Mouse (Mus musculus) R1 (cell line): Measurements from ENCODE around the gene Clec2e.

Experiments
- DNase-seq: peaks from one replicate; pipeline ENCODE4 v3.0.0-alpha.2; 2018; ENCODE audit warnings: low read depth, low spot score

Clec2e gene

DNA sequence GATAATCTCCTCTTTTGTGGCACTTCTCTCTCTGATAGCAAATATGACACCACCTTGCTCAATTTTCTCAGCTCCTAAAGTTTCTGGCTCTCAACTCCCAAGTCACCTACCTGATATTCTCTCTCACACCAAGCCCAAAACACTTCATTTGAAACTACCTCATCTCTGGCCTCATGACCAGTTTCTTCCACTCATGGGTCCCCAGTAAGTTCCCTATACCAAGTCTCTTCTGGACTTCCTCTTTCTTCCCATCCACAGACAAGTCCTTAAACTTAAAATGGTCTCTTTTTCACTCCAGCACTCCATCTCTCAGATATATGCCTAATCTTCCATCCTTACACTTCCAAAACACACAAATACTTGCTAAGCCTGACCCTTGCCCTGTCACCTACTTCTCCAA is 42.7 kb downstream of the Clec2e start:
- DNase-seq: no peak

DNA sequence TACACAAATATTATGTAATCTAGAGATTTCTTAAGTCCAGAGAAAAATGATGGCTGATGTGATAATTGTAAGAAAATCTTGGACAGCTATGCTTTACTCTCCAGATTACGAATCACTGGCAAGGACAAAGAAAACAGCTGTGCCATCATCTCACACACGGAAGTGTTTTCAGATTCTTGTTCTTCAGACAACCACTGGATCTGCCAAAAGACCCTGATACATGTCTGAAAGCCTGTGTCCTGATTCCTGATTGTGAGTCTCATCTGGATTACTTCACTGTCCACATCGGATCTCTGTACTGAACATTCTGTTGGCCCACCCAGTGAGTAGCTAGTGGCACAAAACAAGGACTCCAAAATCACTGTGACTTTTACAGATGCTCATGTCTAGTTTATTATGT is 44.5 kb downstream of the Clec2e start:
- no peak for DNase-seq

DNA sequence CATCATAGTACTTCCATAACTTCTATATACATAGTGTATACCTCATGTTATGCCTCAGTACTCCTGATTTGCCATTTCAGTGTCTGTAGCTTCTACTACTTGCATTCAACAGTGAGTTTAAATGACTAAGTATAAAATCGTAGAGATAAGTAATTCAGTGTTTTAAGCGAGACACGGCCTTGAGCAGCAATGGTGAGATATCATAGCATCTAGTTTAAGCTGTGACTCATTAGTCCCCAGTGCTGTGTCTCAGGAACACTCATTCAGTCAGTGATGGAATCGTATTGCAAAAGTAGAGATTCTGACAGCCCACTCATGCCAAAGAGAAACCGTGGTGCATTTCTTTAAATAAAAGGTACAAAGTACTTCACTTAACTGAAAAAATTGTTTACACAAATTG is 49.0 kb downstream of the Clec2e start:
- DNase-seq: no peak

DNA sequence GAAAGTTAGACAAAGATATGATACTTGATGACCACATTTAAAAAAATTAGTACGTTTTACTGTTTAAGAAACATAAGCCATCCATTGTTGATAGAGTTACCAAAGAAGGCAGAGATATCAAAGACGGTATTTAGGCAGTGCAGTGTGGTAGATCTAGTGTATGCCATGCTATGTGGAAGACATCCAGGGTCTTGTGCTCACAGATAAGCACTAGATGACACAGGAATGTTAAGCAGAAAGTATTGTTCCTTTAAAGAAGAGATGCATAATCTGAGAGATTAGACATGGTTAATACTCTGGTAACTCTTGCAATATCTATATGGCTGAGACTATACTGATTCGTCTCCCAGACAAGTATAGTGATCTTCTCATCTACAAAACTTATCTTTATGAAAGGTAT is 49.6 kb downstream of the Clec2e start:
- DNase-seq: no peak

DNA sequence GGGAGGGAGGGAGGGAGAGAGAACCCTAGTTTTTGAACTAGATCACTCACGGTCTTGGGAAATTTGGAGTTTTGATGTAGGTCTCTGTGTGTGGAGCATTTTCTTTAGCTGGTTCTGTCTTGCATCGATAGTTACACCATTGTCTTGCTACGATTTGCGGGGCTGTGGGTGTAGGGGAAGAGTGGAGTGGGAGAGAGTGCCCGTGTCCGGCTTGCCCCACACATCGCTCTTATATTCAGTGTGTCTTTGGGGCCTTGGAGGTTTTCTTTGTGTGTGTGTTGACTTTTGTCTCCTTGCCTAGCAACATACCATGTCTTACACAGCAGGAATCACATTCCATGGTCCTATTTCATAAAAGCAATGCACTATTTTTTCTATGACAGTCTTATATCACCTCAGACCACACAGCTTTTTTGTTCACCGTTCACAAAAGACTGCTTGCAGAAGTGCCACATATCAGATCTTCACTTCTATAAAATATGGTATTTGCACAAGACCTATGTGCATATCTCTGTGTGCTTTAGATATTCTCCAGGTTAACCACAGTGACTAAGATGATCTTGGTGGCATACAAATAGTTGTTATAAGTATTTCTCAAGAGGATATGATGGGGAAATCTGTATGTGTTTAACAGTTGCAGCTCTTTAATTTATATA is 51.0 kb downstream of the Clec2e start:
- DNase-seq: no peak

DNA sequence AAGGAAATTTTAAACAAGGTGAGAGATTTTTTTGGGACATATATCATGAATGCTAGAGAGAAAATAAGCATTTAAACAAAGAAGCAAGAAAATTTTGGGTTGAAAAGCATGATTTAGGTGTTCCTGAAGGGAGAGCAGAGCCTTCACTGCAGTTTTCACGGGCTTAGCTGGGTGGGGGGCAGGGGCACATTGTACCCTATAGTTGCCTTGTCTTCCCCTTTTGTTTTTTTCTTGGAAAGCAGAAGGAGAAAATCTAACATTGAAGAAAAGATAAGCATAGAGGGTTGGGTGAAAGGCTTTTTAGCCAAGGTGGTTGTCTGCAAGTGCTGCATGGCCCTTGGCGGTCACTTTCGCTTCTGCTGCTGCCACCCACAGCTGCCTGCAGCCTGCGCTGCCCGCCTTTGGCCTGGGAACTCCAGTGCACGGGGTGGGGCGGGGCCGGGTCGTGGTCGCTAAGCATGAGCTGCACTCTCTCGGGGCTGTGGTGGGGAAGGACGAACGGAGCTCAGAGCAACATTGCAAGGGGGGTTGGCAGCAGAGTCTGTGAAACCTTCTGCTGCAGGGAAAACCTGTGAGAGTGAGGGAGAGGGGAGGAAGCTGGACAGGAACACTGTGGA is 51.7 kb downstream of the Clec2e start:
- no peak for DNase-seq

DNA sequence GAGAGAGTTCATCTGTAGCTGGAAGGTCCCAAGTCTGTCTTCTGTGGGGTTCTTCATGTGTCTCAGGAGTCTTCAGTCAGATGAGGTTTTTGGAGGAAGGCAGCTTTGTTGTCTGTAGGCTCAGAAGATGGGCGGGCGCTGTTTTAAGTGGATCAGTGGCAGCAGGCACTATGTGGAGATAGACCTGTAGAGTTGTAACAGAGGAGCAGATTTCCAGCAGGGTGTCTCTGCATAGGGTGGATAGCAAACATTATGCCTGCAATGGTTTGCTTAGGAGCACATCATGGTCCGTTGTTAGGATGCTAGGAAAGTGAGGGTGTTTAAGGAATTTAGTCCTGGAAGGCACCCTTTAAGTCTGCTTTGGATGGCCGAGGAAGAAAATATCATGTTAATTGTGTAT is 52.3 kb downstream of the Clec2e start:
- DNase-seq: no peak

DNA sequence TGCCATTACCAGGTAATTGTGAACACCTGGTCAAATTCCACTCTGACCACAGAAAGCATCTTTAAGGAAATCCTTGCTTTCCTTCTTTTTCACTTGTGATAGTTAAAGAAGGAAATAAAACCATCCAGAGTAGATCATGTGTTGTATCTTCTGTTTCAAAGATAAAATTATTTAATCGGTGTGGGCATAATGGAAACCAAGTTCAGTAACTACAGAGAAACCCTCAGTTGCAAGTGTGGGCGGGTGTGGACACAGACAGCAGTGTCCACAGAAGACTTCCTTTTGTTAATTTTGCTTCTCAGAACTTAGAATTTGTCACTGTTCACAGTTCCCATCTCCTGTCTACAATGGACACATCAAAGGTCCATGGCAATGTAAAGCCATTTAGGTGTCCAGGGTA is 55.1 kb downstream of the Clec2e start, which contains the start of gene Klrb1f:
TSS of gene Klrb1f (plus strand) at position 301 of the 400 bp plus-strand sequence.
- no peak for DNase-seq

DNA sequence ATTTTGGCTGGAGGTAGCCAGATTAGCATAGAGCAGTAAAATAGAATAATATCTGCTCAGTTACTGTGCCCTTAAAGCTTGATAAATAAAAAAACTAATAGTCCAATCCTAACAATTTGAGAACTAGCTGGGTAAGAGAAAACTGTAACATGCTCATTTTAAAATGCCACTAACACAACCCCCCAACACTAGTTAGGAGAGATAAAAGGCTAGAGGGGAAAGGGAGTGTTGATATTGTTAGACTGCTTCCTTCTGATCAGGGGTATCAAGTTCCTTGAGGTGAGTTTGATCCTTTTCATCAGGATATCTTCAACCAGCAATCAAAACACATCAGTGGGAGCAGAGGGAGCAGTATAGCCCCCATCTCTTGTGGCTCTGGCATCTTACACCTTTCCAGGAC is 58.2 kb downstream of the Clec2e start:
- DNase-seq: no peak
